Mouse (Mus musculus) MEL (cell line): ENCODE data around the gene Syt3. TPM values are rescaled to one million over a fixed set of nuclear protein-coding genes. Genes with fewer than 3 reads are reported as not detected.

ENCODE experiments used
- DNase-seq: peaks from one replicate; pipeline ENCODE4 v3.0.0; 2011; ENCODE audit warnings: low read depth, low spot score
- H3K27ac ChIP-seq: 2 replicates; pipeline ENCODE4 v1.5.1; 2012; ENCODE audit warnings: low read depth, mild to moderate bottlenecking, control low read depth, low read length, moderate library complexity; ENCODE audit not compliant: control insufficient read depth
- H3K27me3 ChIP-seq, 2 experiments: fragments of 150-350 bp in 1 of 2; sonication (generic) in 1 of 2; 2 replicates each; pipeline ENCODE4 v1.6.1; 2012; ENCODE audit warnings: low read length in 2 of 2, mild to moderate bottlenecking in 2 of 2, improper control_type of control experiment in 1 of 2, moderate library complexity in 1 of 2; ENCODE audit not compliant: insufficient read depth in 2 of 2, control insufficient read depth in 1 of 2
- H3K36me3 ChIP-seq, 2 experiments: 2 replicates each; pipeline ENCODE4 v1.6.1; 2012 to 2014; ENCODE audit warnings: low read length in 2 of 2, improper control_type of control experiment in 1 of 2, inconsistent platforms in 1 of 2, mild to moderate bottlenecking in 1 of 2; ENCODE audit not compliant: insufficient read depth in 2 of 2, control insufficient read depth in 1 of 2
- H3K4me1 ChIP-seq, 2 experiments: fragments of 150-350 bp in 1 of 2; sonication (generic) in 1 of 2; 2 replicates each; pipeline ENCODE4 v1.6.1; 2012; ENCODE audit warnings: low read length in 2 of 2, improper control_type of control experiment in 1 of 2, mild to moderate bottlenecking in 1 of 2; ENCODE audit not compliant: insufficient read depth in 2 of 2, control insufficient read depth in 1 of 2
- H3K4me3 ChIP-seq, 2 experiments: fragments of 150-350 bp in 1 of 2; sonication (generic) in 1 of 2; 2 replicates each; pipeline ENCODE4 v1.5.1; 2012; ENCODE audit warnings: low read depth in 2 of 2, low read length in 2 of 2, mild to moderate bottlenecking in 2 of 2, moderate library complexity in 2 of 2, control low read depth in 1 of 2, improper control_type of control experiment in 1 of 2; ENCODE audit not compliant: control insufficient read depth in 1 of 2, insufficient read depth in 1 of 2
- H3K79me2 ChIP-seq: 2 replicates; pipeline ENCODE4 v1.6.1; 2012; ENCODE audit warnings: mild to moderate bottlenecking, low read length, moderate library complexity; ENCODE audit not compliant: control insufficient read depth, poor library complexity, insufficient read depth
- H3K9ac ChIP-seq: 2 replicates; pipeline ENCODE4 v1.6.1; 2012; ENCODE audit warnings: low read depth, mild to moderate bottlenecking, control low read depth, low read length, moderate library complexity; ENCODE audit not compliant: control insufficient read depth, poor library complexity, severe bottlenecking
- H3K9me3 ChIP-seq: fragments of 150-350 bp; sonication (generic); replicated peaks from 2 replicates; pipeline ENCODE4 v1.6.1; 2012; ENCODE audit warnings: mild to moderate bottlenecking, low read length, improper control_type of control experiment, moderate library complexity; ENCODE audit not compliant: insufficient read depth
- CHD1 ChIP-seq: IDR thresholded peaks from 2 replicates; pipeline ENCODE4 v1.6.1; 2012; ENCODE audit warnings: low read depth, mild to moderate bottlenecking, inconsistent platforms, low read length, improper control_type of control experiment
- CHD2 ChIP-seq: IDR thresholded peaks from 2 replicates; pipeline ENCODE4 v1.6.1; 2011; ENCODE audit warnings: low read length, improper control_type of control experiment
- CTCF ChIP-seq, 3 experiments: IDR thresholded peaks in 2 of 3; conservative IDR thresholded peaks in 1 of 3; 2 replicates each; pipeline ENCODE4 v1.5.1; 2011 to 2012; ENCODE audit warnings: low read length in 3 of 3, low read depth in 2 of 3, mild to moderate bottlenecking in 2 of 3, improper control_type of control experiment in 1 of 3, inconsistent platforms in 1 of 3, mixed read lengths in 1 of 3, moderate library complexity in 1 of 3; ENCODE audit not compliant: control insufficient read depth in 1 of 3, insufficient read depth in 1 of 3, poor library complexity in 1 of 3, severe bottlenecking in 1 of 3
- E2F4 ChIP-seq: IDR thresholded peaks from 2 replicates; pipeline ENCODE4 v1.6.1; 2011; ENCODE audit warnings: low read depth, low read length, improper control_type of control experiment, borderline replicate concordance
- ELF1 ChIP-seq: IDR thresholded peaks from 2 replicates; pipeline ENCODE4 v1.6.1; 2014; ENCODE audit warnings: low read depth, mild to moderate bottlenecking, inconsistent platforms, low read length, improper control_type of control experiment, moderate library complexity
- EP300 ChIP-seq, 2 experiments: IDR thresholded peaks; 2 replicates each; pipeline ENCODE4 v1.6.1; 2011; ENCODE audit warnings: improper control_type of control experiment in 2 of 2, low read length in 2 of 2, low read depth in 1 of 2, mild to moderate bottlenecking in 1 of 2
- GATA1 ChIP-seq: IDR thresholded peaks from 2 replicates; pipeline ENCODE4 v1.6.1; 2011; ENCODE audit warnings: low read depth, low read length, improper control_type of control experiment
- HCFC1 ChIP-seq: IDR thresholded peaks from 2 replicates; pipeline ENCODE4 v1.6.1; 2012; ENCODE audit warnings: low read depth, mild to moderate bottlenecking, inconsistent platforms, low read length, improper control_type of control experiment, moderate library complexity
- MAFK ChIP-seq: IDR thresholded peaks from 2 replicates; pipeline ENCODE4 v1.6.1; 2011; ENCODE audit warnings: low read depth, mild to moderate bottlenecking, low read length, improper control_type of control experiment, borderline replicate concordance
- MAX ChIP-seq: IDR thresholded peaks from 2 replicates; pipeline ENCODE4 v1.6.1; 2011; ENCODE audit warnings: low read length, improper control_type of control experiment
- MYC ChIP-seq: IDR thresholded peaks from 2 replicates; pipeline ENCODE4 v1.6.1; 2011; ENCODE audit warnings: low read depth, mild to moderate bottlenecking, low read length, improper control_type of control experiment, moderate library complexity
- NELFE ChIP-seq: IDR thresholded peaks from 2 replicates; pipeline ENCODE4 v1.6.1; 2011; ENCODE audit warnings: low read depth, low read length, improper control_type of control experiment
- POLR2AphosphoS2 ChIP-seq: IDR thresholded peaks from 2 replicates; pipeline ENCODE4 v1.6.1; 2011; ENCODE audit warnings: low read length, improper control_type of control experiment
- RAD21 ChIP-seq: IDR thresholded peaks from 2 replicates; pipeline ENCODE4 v1.6.1; 2011; ENCODE audit warnings: mild to moderate bottlenecking, low read depth, low read length, improper control_type of control experiment
- TAL1 ChIP-seq: IDR thresholded peaks from 2 replicates; pipeline ENCODE4 v1.6.1; 2012; ENCODE audit warnings: mild to moderate bottlenecking, inconsistent platforms, low read length, moderate library complexity, mixed read lengths
- UBTF ChIP-seq: IDR thresholded peaks from 2 replicates; pipeline ENCODE4 v1.6.1; 2012; ENCODE audit warnings: low read depth, mild to moderate bottlenecking, inconsistent platforms, low read length, improper control_type of control experiment, moderate library complexity, borderline replicate concordance; ENCODE audit not compliant: insufficient read depth
- ZC3H11A ChIP-seq: IDR thresholded peaks from 2 replicates; pipeline ENCODE4 v1.6.1; 2012; ENCODE audit warnings: low read depth, mild to moderate bottlenecking, inconsistent platforms, low read length, improper control_type of control experiment
- ZMIZ1 ChIP-seq: IDR thresholded peaks from 2 replicates; pipeline ENCODE4 v1.6.1; 2012; ENCODE audit warnings: low read depth, mild to moderate bottlenecking, inconsistent platforms, low read length, improper control_type of control experiment, moderate library complexity
- ZNF384 ChIP-seq: IDR thresholded peaks from 2 replicates; pipeline ENCODE4 v1.6.1; 2012; ENCODE audit warnings: low read depth, mild to moderate bottlenecking, inconsistent platforms, low read length, improper control_type of control experiment
- polyA plus RNA-seq, 2 experiments: library from polyadenylated mRNA; stranded (reverse) in 1 of 2; unstranded in 1 of 2; fragments of >175 nt in 1 of 2; fragments of >200 nt in 1 of 2; gene quantifications; 2 replicates each; pipeline versions ENCODE4 v1.2.1 to v1.2.4; 2012; ENCODE audit warnings: low replicate concordance in 2 of 2, low read depth in 1 of 2; ENCODE audit not compliant: insufficient read length in 2 of 2, insufficient read depth in 1 of 2, missing spikeins in 1 of 2
- total RNA-seq: library from RNA; depleted of rRNA; stranded (reverse); fragments of 300-350 nt; gene quantifications from 2 replicates; pipeline ENCODE4 v1.2.3, GENCODE M21; 2012

The Syt3 gene
- total and polyA plus RNA-seq, 3 experiments: 0.08 to 0.56 TPM; not detected in 1

GRCm38 (mm10) chr7:44385720-44386119 is 1.8 kb downstream of the Syt3 start, which contains the start of gene 1700008O03Rik:
1700008O03Rik (minus strand) TSS chr7:44385820.
- Histone ChIP-seq H3K4me1 (no peaks in the 10 kb centered on the region), H3K9ac (no peak within 1 kb of the TSS), H3K36me3 (no peaks in the 10 kb centered on the region), H3K79me2 (no peaks in the 10 kb centered on the region), H3K4me3 (no peak within 1 kb of the TSS), H3K9me3 (no peaks in the 10 kb centered on the region), H3K27ac (no peak within 1 kb of the TSS), H3K27me3 (peaks cover 0 to 1% of the 10 kb centered on the region in 2 experiments; a peak in 1 of 4 replicates)
- no peak for DNase-seq
- TF ChIP-seq ELF1 (no peak), CHD2 (no peak), UBTF (no peak), E2F4 (no peak), ZC3H11A (no peak), ZMIZ1 (no peak), NELFE (no peak), GATA1 (no peak)

GRCm38 (mm10) chr7:44391831-44392230 is 7.9 kb downstream of the Syt3 start:
- no peaks in the 10 kb centered on the region for H3K36me3 ChIP-seq
- TF ChIP-seq CTCF (IDR thresholded peaks at IDR 0.05 in 2 of 3, conservative IDR thresholded peaks at IDR 0.05 in 1 of 3; ENCODE audit: control insufficient read depth in 1 of 3, insufficient read depth in 1 of 3, low read depth in 2 of 3, low read length in 3 of 3, poor library complexity in 1 of 3, severe bottlenecking in 1 of 3) (no peak), EP300 (IDR thresholded peaks at IDR 0.05; ENCODE audit: low read depth in 1 of 2, low read length in 2 of 2) (no peak), TAL1 (no peak), MYC (no peak), UBTF (no peak), POLR2AphosphoS2 (no peak), MAX (no peak), MAFK (no peak), GATA1 (no peak), ZNF384 (no peak), RAD21 (no peak), CHD1 (no peak), HCFC1 (no peak)
- H3K27me3 ChIP-seq: no peaks in the 10 kb centered on the region
- no peaks in the 10 kb centered on the region for H3K79me2 ChIP-seq
- no peak overlapping the region for H3K27ac ChIP-seq
- no peak for DNase-seq
- no peaks in the 10 kb centered on the region for H3K9me3 ChIP-seq
- no peak overlapping the region for H3K4me3 ChIP-seq
- H3K9ac ChIP-seq: no peak overlapping the region
- H3K4me1 ChIP-seq: no peaks in the 10 kb centered on the region
